Mouse (Mus musculus) testis, adult 2 months (tissue): ENCODE data around the gene Tcam1.

Source experiments
- CTCF ChIP-seq: fragments of 200-500 bp; IDR thresholded peaks from 2 replicates; pipeline ENCODE4 v1.5.1; 2012; ENCODE audit warnings: low read depth, mild to moderate bottlenecking, inconsistent platforms, low read length, moderate library complexity; ENCODE audit not compliant: control insufficient read depth, insufficient read depth, insufficient replicate concordance
- POLR2A ChIP-seq: fragments of 200-500 bp; IDR thresholded peaks from 2 replicates; pipeline ENCODE4 v1.6.1; 2012; ENCODE audit warnings: low read depth, mild to moderate bottlenecking, inconsistent platforms, low read length, moderate library complexity; ENCODE audit not compliant: control insufficient read depth

- no peak for TF ChIP-seq CTCF
- TF ChIP-seq POLR2A: no peak
These were observed 15.5 kb upstream of the Tcam1 start for GRCm38 (mm10) chr11:106260826-106261450.
